Mouse (Mus musculus) liver, adult 2 months (tissue): ENCODE measurements around the gene Bbip1. TPM values are rescaled to one million over a fixed set of nuclear protein-coding genes. Genes with fewer than 3 reads are reported as not detected.

Experiments
- DNase-seq: peaks from one replicate; pipeline ENCODE4 v3.0.0-alpha.2; 2011; ENCODE audit warnings: low read depth, low spot score; ENCODE audit errors: extremely low read depth
- H3K27ac ChIP-seq: fragments of 200-500 bp; replicated peaks from 2 replicates; pipeline ENCODE4 v1.5.1; 2012; ENCODE audit warnings: low read depth, mild to moderate bottlenecking, control low read depth, inconsistent platforms, low read length; ENCODE audit not compliant: insufficient read depth
- H3K27me3 ChIP-seq: fragments of 200-500 bp; 2 replicates; pipeline ENCODE4 v1.6.1; 2012; ENCODE audit warnings: mild to moderate bottlenecking, moderate library complexity, low read length, inconsistent platforms; ENCODE audit not compliant: control insufficient read depth, insufficient read depth
- H3K36me3 ChIP-seq: fragments of 200-500 bp; 2 replicates; pipeline ENCODE4 v1.6.1; 2012; ENCODE audit warnings: low read length, inconsistent platforms; ENCODE audit not compliant: control insufficient read depth, insufficient read depth
- H3K4me1 ChIP-seq: fragments of 200-500 bp; 2 replicates; pipeline ENCODE4 v1.6.1; 2011; ENCODE audit warnings: low read length; ENCODE audit not compliant: control insufficient read depth, insufficient read depth
- H3K4me3 ChIP-seq: fragments of 200-500 bp; 2 replicates; pipeline ENCODE4 v1.5.1; 2011; ENCODE audit warnings: low read depth, mild to moderate bottlenecking, control low read depth, low read length, moderate library complexity; ENCODE audit not compliant: insufficient read depth
- H3K79me2 ChIP-seq: fragments of 200-500 bp; 2 replicates; pipeline ENCODE4 v1.6.1; 2012; ENCODE audit warnings: inconsistent platforms, mild to moderate bottlenecking, low read length, moderate library complexity; ENCODE audit not compliant: control insufficient read depth, insufficient read depth
- H3K9ac ChIP-seq: fragments of 200-500 bp; 2 replicates; pipeline ENCODE4 v1.6.1; 2012; ENCODE audit warnings: low read depth, mild to moderate bottlenecking, control low read depth, inconsistent platforms, low read length
- CTCF ChIP-seq: fragments of 200-500 bp; IDR thresholded peaks from 2 replicates; pipeline ENCODE4 v1.5.1; 2011; ENCODE audit warnings: low read depth, low read length, control low read depth
- POLR2A ChIP-seq: fragments of 200-500 bp; IDR thresholded peaks from 2 replicates; pipeline ENCODE4 v1.6.1; 2011; ENCODE audit warnings: low read length, control low read depth; ENCODE audit not compliant: insufficient read depth; ENCODE audit errors: extremely low read depth
- WGBS: fragments of 180-500 bp; shearing (Covaris S2); methylation state at CpG from one replicate; pipeline ENCODE4 v1.1.7; 2018; 5-methylcytosine and 5-hydroxymethylcytosine counted together
- polyA plus RNA-seq: library from polyadenylated mRNA; depleted of rRNA; stranded (reverse); fragments of >200 nt; gene quantifications from 2 replicates; pipeline ENCODE4 v1.2.3, GENCODE M21; 2012
- total RNA-seq: library from RNA; depleted of rRNA; stranded (reverse); fragments of >200 nt; gene quantifications from 2 replicates; pipeline ENCODE4 v1.2.3, GENCODE M21; 2014

Gene Bbip1
- total and polyA plus RNA-seq, 2 experiments: 3.0 to 19.7 TPM

GRCm38 (mm10) chr19:53890781-53891251 lies 53.6 kb downstream of the Bbip1 start:
- Histone ChIP-seq H3K27ac (peak overlapping the region; percentile 94), H3K36me3 (no peaks in the 10 kb centered on the region), H3K4me3 (no peak overlapping the region), H3K9ac (no peak overlapping the region), H3K4me1 (peaks cover 52% of the 10 kb centered on the region), H3K79me2 (no peaks in the 10 kb centered on the region), H3K27me3 (no peaks in the 10 kb centered on the region)
- DNase-seq: no peak
- TF ChIP-seq POLR2A: no peak
- no peak for TF ChIP-seq CTCF
- WGBS: 79% methylated on average over 5 of the region's 5 CpGs

GRCm38 (mm10) chr19:53890274-53890673 lies 54.2 kb downstream of the Bbip1 start:
- DNase-seq: peak; percentile 43

GRCm38 (mm10) chr19:53889555-53889954 lies 54.9 kb downstream of the Bbip1 start:
- no peak overlapping the region; the same call in 1 of the 2 replicates for H3K9ac ChIP-seq
- peak; percentile 100 for DNase-seq
- H3K4me1 ChIP-seq: peaks cover 45% of the 10 kb centered on the region
- H3K36me3 ChIP-seq: no peaks in the 10 kb centered on the region
- H3K27me3 ChIP-seq: no peaks in the 10 kb centered on the region
- H3K4me3 ChIP-seq: no peak overlapping the region
- TF ChIP-seq CTCF (no peak), POLR2A (no peak)
- no peaks in the 10 kb centered on the region for H3K79me2 ChIP-seq
- WGBS: 14% methylated on average over 5 of the region's 5 CpGs
- peak overlapping the region; percentile 97 for H3K27ac ChIP-seq

More at GRCm38 (mm10) chr19:53890274-53890673, 54.2 kb downstream of the Bbip1 start:
- no peaks in the 10 kb centered on the region for H3K27me3 ChIP-seq
- no peaks in the 10 kb centered on the region for H3K36me3 ChIP-seq
- no peak overlapping the region for H3K4me3 ChIP-seq
- H3K4me1 ChIP-seq: peaks cover 51% of the 10 kb centered on the region
- H3K27ac ChIP-seq: peak overlapping the region; percentile 94
- H3K79me2 ChIP-seq: no peaks in the 10 kb centered on the region
- TF ChIP-seq CTCF: no peak
- TF ChIP-seq POLR2A: no peak
- H3K9ac ChIP-seq: no peak overlapping the region
- WGBS: 51% methylated on average over 5 of the region's 5 CpGs

GRCm38 (mm10) chr19:53888331-53888730 lies 56.1 kb downstream of the Bbip1 start:
- Histone ChIP-seq H3K27me3 (no peaks in the 10 kb centered on the region), H3K79me2 (no peaks in the 10 kb centered on the region), H3K27ac (peak overlapping the region; percentile 20; the same call in 1 of the 2 replicates), H3K4me1 (peaks cover 38% of the 10 kb centered on the region), H3K36me3 (no peaks in the 10 kb centered on the region), H3K9ac (no peak overlapping the region), H3K4me3 (no peak overlapping the region)
- no peak for TF ChIP-seq POLR2A
- TF ChIP-seq CTCF: no peak
- WGBS: 65% methylated on average over 9 of the region's 9 CpGs
- peak; percentile 51 for DNase-seq

- peaks cover 35% of the 10 kb centered on the region for H3K4me1 ChIP-seq
- no peaks in the 10 kb centered on the region for H3K36me3 ChIP-seq
- no peaks in the 10 kb centered on the region for H3K27me3 ChIP-seq
- 89% methylated on average over 3 of the region's 3 CpGs for WGBS
- no peak for DNase-seq
- 0 out of 2 replicates have a peak overlapping the region, but pooled peaks have one; percentile 5 for H3K27ac ChIP-seq
- no peak overlapping the region for H3K9ac ChIP-seq
- TF ChIP-seq POLR2A: no peak
- TF ChIP-seq CTCF: no peak
- no peak overlapping the region for H3K4me3 ChIP-seq
- no peaks in the 10 kb centered on the region for H3K79me2 ChIP-seq
Measured at GRCm38 (mm10) chr19:53887822-53888221, 56.6 kb downstream of the Bbip1 start.

- 48% methylated on average over 10 of the region's 10 CpGs for WGBS
- Histone ChIP-seq H3K27me3 (no peaks in the 10 kb centered on the region), H3K4me1 (peaks cover 30% of the 10 kb centered on the region), H3K79me2 (no peaks in the 10 kb centered on the region), H3K4me3 (no peak overlapping the region), H3K9ac (no peak overlapping the region), H3K36me3 (no peaks in the 10 kb centered on the region), H3K27ac (peak overlapping the region; percentile 33)
- TF ChIP-seq POLR2A (no peak), CTCF (no peak)
- peak; percentile 88 for DNase-seq
Measured at GRCm38 (mm10) chr19:53886576-53887370, 57.7 kb downstream of the Bbip1 start.
